Mouse (Mus musculus) neural tube, postnatal 0 days (tissue): ENCODE measurements around the gene Celf6. TPM values are rescaled to one million over a fixed set of nuclear protein-coding genes. Genes with fewer than 3 reads are reported as not detected.

Experiments used
- polyA plus RNA-seq: library from polyadenylated mRNA; unstranded; fragments of >200 nt; fragmentation: Nextera tagmentation; extraction: Ambion mirVana; gene quantifications from 2 replicates; pipeline ENCODE4 v1.2.1, GENCODE M21; 2015

Celf6 gene
- 31.7 and 35.2 TPM in 2 replicates for polyA plus RNA-seq

GRCm38 (mm10) chr9:59577844-59578504 lies at the start of gene Celf6:
Gene Celf6, plus strand, starts transcription at chr9:59577917.

GRCm38 (mm10) chr9:59539441-59540137 lies 38.1 kb upstream of the Celf6 start, which contains the start of the genes Hexa and Tmem202:
Gene Hexa, plus strand, starts transcription at chr9:59539540.
Gene Tmem202, minus strand, starts transcription at chr9:59539847.

GRCm38 (mm10) chr9:59616622-59617306 lies 39.0 kb downstream of the Celf6 start, which contains the start of gene Parp6:
Gene Parp6, plus strand, starts transcription at chr9:59617284.

GRCm38 (mm10) chr9:59655958-59656634 lies 78.4 kb downstream of the Celf6 start, which contains the start of gene Pkm:
Gene Pkm, plus strand, starts transcription at chr9:59656368.

Other genes starting within 250 kb of the Celf6 start
- gene Bbs4, start 224.4 kb upstream of the Celf6 start, polyA plus RNA-seq, result 45.0 and 50.2 TPM in 2 replicates
- gene Arih1, start 91.3 kb upstream of the Celf6 start, polyA plus RNA-seq, result 9.1 and 10.3 TPM in 2 replicates
- 53.6 and 55.9 TPM in 2 replicates for gene Hexa, start 38.4 kb upstream of the Celf6 start, polyA plus RNA-seq
- 2.0 and 2.5 TPM in 2 replicates for gene Tmem202, start 38.1 kb upstream of the Celf6 start, polyA plus RNA-seq
- 136 and 161 TPM in 2 replicates for gene Parp6, start 39.4 kb downstream of the Celf6 start, polyA plus RNA-seq
- 740 and 780 TPM in 2 replicates for gene Pkm, start 78.5 kb downstream of the Celf6 start, polyA plus RNA-seq
- gene Gramd2, start 102.2 kb downstream of the Celf6 start, polyA plus RNA-seq, result 3.5 and 4.8 TPM in 2 replicates
- gene Senp8, start 172.8 kb downstream of the Celf6 start, polyA plus RNA-seq, result 6.8 and 8.2 TPM in 2 replicates
- gene Myo9a, start 173.0 kb downstream of the Celf6 start, polyA plus RNA-seq, result 15.7 and 17.1 TPM in 2 replicates